Mouse (Mus musculus): Measurements from ENCODE around the gene Pdlim4. TPM values are rescaled to one million over a fixed set of nuclear protein-coding genes. Genes with fewer than 3 reads are reported as not detected.
"Not testable (repeated sequence)": the region's sequence is repeated elsewhere in the genome, so short reads cannot be mapped to it uniquely, and the experiment has no call there.

The Pdlim4 gene
- total RNA-seq, 2 experiments from 2014 or later, result 8.6 to 10.0 TPM

DNA sequence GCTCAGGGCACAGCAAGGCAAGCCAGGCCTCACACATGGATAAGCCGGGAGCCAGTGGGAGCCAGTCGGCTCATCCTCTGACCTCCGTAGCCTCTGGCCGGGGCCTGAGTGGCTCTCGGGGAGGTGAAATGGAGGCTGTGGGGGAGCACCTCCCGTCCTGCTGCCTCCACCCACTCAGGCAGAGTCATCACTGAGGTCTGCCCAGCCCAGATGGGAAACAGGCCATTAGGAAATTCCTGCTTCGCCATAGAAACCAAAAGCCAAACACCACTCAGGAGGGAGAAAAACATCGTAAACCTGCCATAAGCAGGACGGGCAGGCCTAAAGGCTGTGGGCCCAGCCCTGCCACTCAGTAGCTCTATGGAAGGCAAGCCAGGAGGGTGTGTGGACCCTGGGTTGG lies 8.5 kb downstream of the Pdlim4 start:
- peak; percentile 78 for DNase-seq

DNA sequence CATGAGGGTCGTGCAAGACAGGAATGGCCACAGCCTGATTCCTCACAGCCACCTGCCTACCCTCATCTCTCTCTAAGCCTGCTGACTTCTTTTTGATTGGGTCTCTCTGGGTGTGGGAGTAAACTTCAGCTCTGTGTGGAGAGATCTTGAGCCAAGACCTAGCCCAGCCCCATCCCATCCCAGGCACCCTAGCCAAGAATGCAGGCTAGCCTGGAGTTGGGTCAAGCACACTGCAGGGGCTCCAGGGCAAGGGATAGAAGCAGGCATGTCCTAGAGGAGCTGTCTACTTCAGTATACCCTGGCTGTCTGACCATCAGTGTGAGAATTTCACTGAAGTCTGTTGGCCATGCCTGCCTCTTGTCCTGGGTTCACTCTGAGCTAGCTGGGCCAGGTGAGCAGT lies 9.3 kb downstream of the Pdlim4 start:
- DNase-seq, result no peak

DNA sequence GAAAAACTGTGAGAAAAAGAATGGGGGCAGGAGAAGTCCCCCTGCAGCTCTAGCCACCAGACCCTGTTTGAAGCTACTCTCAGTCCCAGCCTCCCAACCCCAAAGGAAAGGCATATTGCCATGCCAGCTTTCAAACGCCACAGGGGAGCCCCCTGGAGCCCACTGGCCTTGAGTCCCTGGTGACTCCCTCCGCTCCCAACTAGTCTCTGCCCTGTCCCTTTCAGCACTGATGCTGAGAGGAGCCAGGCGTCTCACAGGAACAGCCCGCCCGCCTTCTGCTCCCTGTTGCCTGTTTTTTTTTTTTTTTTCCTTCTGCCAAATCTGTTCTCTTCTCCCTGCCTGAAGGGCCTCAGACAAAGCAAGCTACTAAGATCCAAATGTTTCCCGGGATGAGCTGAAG lies 10.2 kb downstream of the Pdlim4 start:
- no peak for DNase-seq

DNA sequence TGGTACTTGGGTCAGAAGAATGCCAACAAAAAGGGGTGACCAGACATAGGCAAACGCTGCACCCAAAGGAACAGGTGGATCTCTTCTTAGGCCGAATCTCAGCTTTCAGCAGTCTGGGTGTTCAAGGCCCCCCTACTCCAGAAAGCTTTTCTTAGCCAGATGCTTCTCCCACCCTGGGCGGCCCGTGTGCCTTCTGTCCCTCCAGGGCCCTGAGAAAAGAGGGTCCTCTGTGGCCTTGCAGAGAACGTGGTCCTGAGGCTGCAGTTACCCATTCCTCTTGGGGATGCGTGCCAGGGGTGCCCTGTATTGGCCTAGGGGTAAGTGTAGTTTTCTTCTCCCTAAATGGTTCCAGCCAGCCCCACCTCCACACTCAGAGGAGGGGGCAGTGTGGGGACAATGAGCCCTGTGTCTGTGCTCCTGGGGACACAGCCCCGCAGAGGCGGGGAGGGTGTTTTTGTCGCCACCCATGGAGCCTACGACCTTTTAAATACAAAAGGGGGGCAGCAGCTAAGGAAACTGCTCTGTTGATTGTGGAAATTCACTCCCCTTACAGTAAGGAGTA lies 10.7 kb downstream of the Pdlim4 start:
- DNase-seq, result no peak

DNA sequence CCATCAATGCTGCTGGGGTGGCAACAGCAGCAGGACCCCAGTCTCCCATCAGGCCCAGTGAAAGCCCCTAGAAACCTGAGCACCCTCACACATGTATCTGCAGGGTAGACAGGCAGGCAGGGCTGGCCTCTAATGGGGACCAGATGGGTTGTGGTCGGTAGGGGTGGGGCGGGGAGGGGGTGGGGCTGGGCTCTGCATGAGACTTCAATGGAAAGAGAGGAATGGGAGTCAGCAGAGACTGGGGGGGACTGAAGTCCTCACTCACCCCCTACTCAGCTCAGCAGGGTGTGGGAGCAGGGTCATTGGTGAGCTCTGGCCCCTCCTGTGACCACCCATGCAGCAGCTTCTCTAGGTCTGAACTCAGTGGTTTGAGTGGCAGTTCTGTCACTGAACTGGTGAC lies 11.4 kb downstream of the Pdlim4 start:
- DNase-seq, result no peak

DNA sequence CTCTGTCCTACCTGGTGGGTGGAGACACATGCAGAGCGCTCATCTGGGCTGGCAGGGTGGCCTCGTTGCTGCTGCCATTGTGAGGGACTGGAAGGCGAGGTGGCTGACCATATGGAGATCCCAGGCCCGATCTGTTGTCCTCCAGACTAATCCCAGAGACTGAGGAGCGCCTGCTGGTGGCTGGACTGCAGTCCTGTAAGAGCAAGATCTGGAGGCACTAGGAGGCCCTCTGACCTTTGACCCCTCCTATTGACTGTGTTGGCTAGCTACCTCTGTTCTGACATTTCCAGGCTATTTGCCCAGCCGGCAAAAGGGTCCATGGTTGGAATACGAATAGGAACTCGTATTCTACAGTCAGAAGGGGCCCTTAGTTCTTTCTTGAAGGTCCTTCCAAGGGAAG lies 12.7 kb downstream of the Pdlim4 start:
- DNase-seq, result no peak

DNA sequence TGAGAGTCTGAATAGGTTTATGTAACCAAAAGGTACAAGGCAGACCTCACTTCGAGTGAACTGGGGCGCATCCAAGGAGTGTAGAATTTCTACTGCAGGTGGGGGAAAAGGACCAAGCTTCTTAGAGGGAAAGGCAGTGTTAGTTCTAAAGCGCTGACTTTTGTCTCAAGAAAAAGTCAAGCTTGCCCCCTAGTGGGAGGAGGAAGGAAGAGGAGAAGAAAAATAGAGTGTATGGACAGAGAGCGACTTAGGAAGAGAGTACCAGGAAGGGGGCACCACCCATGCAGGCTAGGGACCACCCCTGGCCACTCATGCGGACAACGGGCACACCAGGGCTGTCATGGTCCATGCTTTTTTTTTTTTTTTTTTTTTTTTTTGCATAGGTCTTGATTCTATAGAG lies 14.6 kb downstream of the Pdlim4 start:
- no peak for DNase-seq

DNA sequence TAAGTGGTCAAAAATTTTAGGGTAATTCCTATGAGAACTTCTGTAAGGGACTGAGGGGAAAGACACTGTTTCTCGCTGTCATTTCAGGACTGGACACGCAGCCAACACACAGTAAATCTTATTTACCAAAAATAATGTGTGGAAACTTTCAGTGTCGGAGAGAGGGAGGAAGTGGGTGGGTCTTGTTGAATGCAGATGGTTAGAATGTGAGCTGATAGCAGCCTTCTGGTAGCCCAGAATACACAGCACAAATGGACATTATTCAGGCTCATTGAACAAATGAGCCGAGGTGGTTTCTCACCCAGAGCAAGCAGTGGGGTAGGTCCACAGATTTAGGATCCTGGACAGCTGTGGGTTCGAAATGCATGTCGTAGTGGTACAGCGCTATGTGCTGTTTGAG lies 15.7 kb downstream of the Pdlim4 start:
- DNase-seq, result no peak

DNA sequence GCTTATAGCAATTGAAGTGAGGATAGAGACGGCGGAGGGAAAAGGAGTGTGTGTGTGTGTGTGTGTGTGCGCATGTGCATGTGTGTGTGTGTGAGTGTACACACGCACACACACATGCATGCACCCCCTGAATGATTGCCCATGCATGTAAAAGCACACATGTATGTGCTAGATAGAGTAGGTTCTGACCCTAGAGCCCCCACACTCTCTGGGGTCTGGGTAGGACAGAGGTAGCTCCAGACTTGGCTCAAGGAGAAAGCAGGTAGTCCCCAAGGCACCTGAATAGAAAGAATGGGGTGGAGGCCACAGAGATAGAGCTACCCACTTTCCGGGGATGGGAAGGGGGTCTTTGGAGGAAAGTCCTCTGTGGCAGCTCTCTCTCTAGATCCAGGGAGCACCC lies 16.7 kb downstream of the Pdlim4 start:
- no peak for DNase-seq

DNA sequence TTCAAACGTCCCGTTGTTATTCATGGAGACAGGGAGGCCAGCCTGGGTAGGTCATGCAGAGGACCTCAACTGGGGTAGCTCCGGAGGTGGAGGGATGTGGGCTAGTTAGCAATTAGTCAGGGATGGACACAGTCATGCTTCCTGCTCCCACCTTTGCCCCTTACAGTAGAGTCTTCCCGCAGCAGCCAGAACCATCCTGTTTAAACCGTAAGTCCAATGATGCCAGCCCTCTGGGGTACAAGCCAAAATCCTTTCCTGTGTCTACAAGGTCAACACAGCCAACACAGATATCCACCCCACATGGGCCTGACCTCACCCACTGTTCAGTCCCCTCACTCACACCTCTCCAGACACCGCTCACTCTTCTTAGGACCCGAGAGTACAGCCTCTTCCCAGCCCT lies 17.7 kb downstream of the Pdlim4 start:
- no peak for DNase-seq

DNA sequence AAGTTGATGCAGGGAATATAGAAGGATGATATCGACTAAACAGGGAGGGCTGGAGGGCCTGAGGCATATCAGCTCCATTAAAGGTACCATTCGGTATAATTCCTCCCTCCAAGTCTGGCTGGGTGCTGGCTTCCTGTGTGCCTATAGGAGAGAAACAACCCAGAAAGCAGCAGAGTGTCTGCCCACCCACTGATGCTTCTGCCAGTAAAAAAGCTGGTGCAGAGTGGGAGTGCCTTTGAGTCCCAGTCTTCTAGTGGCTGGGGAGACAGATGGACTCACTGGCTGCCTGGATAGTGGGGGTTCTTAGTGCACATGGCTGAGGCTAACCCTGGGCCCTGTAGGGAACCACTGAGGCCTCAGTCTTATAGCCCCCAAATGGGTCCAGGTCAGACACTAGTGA lies 18.6 kb downstream of the Pdlim4 start:
- DNase-seq, result no peak

DNA sequence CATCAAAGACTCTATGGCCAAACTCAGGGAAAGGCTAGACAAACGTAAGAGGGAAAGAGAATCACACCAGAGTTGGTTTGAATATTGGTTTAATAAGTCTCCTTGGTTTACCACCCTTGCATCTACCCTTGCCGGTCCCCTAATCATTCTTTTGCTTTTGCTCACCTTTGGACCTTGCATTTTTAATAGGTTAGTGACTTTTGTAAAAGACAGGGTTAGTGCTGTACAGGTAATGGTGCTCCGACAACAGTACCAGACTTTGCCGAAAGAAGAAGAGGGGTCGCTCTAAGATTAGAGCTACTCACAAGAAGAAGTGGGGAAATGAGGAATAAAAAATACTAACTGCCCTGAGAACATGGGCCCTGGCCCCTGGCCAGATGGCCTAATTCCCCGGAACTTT lies 28.1 kb downstream of the Pdlim4 start:
- no peak for DNase-seq

DNA sequence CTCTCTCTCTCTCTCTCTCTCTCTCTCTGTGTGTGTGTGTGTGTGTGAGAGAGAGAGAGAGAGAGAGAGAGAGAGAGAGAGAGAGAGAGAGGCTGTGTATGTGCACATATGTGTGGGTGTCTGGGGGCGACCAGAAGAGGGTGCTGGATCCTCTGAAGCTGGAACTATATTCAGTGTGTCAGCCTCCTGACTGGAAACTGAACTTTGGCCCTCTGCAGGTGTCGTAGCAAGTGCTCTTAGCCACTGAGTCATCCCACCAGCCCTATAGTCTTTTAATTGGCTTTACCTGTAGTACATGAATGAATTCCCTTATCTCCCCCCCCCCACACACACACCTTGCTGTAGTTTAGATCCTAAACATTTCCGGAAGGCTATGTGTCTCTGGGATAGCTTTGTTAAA lies 35.9 kb downstream of the Pdlim4 start:
- not testable (repeated sequence) for DNase-seq

DNA sequence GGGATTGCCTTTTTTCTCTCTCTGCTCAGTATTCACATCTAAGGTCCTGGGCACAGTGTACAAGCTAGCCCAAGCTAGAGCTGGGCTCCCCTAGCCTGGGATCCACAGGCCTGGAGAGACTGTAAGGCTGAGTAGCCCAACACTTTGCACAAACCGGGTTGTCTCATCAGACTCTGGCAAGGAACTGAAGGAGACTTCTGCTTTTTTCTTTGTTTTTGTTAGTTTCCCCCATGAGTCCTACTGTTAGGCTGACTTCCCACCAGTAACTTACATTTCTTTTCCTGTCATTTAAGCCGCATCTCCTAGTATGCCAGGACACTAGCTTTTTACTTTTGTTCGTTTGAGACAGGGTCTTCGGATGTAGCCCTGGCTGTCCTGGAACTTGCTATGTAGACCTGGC lies 39.8 kb downstream of the Pdlim4 start:
- no peak for DNase-seq

DNA sequence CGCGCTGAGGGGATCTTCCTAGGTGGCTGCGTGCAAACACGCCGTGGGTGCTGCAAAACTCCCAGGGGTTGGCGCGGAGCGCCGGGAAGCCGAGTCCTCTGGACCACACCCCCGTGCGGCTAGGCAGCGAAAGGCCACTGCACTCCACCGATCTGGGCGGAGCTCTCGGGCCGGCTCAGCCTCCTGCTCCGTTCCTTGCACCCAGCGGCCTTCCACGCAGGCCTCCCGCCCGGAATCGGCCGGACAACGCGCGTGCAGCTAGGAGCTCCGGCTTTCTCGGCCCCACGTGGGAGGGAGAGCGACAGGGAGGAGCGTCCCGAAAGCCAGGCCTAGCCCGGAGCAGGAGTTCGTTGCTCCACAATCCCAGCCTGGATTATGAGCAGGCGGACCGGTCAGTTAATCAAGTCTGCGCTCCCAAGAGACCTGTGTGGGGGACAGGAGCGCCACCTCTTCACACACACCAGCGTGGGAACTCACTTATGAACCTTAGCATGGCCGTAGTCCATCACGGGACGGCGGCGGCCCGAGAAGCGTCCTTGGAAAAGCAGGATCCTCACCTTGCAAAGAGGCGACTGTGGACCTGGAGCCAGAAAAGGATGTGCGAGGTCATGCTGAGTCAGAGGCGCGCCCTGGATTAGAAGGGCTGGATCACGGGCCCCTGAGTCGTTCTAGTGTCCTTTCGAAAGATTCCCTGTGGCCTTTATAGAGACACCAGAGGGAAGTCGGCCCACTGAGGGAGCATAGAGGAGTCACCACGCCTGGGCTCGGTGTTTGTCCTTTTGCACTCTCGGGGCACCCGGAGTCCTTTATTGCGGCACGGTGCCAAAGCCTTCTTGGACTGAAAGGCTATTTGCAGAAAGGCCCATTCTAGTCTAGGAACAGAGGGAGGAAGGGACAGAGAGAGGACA lies 40.5 kb downstream of the Pdlim4 start, which contains the start of gene Slc22a4:
Gene Slc22a4 (minus strand): TSS at position 47 of the 908 bp plus-strand sequence.
- DNase-seq, result peak; percentile 85

DNA sequence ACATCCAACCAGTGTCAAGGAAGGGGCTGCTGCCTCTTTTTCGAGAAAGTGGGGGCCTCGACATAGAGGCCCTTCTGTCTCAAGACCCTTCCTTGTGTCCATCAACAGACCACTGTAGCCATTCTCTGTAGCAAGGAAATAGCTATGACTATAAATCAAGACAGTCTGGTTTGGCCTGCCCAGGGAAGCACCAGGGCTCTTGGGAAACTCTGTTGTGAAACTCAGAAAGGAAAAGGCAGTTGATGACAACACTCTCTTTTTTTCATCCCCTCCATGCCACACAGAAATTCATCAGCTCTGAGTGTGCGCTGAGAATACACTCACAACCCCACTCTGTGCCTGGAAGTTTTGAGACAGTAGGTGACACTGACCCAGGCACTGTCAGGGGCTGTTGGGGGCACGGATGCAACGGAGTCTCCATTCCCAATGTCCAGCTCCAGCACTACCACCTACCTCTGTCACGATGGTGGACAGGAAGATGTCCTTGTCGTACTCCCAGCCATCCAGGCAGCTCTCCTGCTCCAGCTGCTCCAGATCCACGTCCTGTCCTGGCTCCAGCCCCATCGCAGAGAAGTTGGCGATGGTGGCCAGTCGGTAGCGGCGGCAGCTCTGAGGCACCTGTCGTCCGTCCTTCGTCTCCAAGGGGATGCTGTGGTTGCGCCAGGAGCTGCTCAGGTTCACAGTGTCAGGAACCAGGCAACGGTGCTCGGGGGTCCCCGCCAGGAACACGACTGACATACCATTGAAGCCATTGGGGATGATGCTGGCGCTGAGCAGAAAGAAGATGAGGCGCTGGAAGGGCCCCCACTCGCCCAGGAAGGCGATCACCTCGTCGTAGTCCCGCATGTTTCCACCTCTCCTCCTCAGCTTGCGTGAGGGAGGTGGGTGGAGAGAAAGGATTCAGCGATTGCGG lies 41.4 kb downstream of the Pdlim4 start:
- DNase-seq, result peak; percentile 31

DNA sequence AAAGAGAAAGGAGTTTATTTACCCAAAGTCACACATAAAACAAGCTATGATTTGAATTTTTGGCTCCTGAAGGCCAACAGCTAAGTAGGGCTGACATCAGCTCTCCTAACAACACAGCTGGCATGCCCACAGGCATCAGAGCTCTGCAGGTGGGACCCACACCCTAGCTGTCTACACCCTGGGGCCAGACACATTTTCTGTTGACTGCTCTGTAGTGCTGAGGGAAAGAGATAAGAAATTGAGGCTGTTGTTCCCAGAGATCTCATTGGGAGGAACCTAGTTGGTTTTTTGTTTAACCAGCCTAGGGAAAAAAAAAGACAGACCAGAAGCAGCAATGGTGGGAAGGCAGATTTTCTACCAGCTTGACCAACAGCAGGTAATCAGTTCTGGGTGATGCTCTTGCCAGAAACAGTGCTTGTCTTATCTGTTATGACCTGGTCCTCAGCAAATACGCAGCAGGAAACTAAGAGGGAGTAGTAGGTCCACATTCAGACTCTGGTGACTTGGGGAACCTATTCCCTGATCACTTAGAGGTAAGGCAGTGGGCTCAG lies 42.2 kb downstream of the Pdlim4 start:
- no peak for DNase-seq

DNA sequence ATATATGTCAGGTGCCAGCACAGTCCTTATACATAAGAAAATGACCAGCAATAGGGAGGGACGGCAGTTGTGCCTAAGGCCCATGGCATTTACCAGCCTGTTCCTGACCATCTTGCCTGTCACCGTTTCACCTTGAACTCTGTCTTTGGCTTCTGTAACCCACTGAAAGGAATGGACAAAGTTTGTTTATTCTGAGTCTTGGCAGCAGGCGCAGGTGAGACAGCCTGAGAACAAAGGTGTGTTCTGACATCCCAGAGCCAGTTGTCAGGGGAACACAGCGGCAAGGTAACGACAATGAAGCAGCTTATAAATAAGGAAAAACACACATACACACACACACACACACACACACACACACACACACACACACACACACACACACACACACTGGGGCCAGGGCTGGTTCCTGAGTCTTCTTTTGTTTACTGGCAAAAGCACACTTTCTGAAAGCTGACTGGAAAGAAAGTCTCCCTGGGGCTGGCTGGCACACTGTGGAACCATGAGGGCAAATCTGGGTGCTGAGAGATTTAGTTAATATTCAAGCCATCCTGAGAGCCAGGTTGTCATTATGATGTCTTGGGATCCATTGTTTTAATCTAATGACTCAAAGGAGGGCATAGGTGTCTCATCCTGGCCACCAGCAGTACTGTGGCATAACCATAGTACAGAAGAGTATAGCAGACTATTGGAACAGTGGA lies 47.3 kb downstream of the Pdlim4 start:
- DNase-seq, result no peak

DNA sequence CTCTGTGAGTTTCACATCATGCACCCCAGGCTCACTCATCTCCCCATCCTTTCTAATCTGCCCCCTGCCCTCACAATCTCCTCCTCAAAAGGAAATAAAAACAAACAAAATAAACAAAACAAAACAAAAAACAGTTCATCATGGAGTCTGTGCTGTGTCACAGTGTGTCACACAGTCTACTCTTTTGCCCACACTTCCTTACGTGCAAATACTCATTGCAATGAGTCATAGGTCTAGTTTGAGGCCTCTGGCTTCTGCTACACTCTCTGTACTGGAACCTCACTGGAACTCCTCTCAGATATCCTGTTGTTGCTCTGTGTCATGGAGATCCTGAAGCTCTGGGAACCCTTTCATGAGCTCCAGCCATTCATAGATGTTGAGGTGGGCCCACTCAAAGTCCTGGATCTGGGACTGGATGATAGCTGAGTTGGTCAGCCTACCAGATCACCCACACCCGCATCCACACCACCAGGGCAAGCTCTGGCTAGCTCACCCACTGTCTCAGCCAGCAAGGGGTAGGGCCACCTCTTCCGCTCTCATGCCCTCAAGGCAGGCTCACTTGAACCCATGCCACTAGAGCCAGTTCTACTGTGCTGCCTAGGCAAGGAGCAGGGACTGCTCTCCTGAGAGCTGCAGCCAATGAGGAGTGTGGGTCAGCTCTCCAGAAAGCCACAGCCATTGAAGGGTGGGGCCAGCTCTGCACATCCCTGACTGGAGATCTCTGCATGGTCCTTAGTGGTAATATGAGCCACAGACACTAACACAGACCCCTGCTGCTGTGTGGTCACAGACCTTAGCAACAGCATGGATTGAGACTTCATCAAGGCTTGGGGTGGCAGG lies 49.7 kb downstream of the Pdlim4 start:
- no peak for DNase-seq

DNA sequence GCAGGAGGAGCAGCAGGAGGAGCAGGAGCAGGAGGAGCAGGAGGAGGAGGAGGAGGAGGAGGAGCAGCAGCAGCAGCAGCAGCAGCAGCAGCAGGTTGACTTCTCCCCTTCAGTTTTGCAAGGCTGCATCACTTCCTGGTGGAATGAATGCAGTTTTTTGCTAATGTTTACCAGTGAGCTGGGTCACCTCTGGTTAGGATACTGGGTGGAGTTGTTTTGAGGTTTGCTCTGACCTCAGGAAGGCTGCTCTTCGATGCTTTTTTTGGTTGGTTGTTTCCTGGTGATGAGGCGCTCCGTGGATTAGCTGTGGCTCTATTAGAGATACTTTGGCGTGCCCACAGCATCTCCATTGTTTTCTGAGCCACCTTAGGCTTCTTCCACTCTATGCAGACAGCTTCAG lies 51.2 kb downstream of the Pdlim4 start:
- no peak for DNase-seq

DNA sequence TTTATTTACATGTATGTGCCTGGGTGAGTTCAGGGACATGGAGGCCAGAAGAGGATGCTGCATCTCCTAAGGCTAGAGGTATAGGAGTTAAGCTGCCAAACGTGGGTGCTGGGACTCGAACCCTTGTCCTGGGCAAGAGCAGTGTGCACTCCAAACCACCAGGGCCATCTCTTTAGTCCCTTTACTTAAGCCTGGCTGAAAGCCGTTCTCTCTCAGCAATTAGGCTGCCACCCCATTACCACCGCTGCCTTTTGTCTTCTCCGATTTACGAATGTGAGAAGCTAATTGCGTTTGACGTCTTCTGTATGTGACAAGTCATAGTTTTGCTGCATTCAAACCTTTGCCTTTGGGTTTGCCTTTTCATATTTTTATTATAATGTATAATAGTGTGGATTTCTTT lies 52.8 kb downstream of the Pdlim4 start:
- no peak for DNase-seq
